Mouse (Mus musculus) urinary bladder, postnatal 36 days (tissue): ENCODE measurements around the gene Yy1.
"Not testable (repeated sequence)": the region's sequence is repeated elsewhere in the genome, so short reads cannot be mapped to it uniquely, and the experiment has no call there.

ENCODE experiments used
- DNase-seq, 2 experiments: peaks; one replicate each; pipeline ENCODE4 v3.0.0; 2022; ENCODE audit warnings: low spot score in 2 of 2, mixed read lengths in 1 of 2

Yy1 gene

GRCm38 (mm10) chr12:108826282-108826957, 33.6 kb downstream of the Yy1 start:
- no peak for DNase-seq

- no peak for DNase-seq
Observed at GRCm38 (mm10) chr12:108826958-108827535, 34.3 kb downstream of the Yy1 start.

- DNase-seq = no peak
Observed at GRCm38 (mm10) chr12:108827641-108828040, 34.9 kb downstream of the Yy1 start.

- no peak for DNase-seq
Observed at GRCm38 (mm10) chr12:108829636-108830035, 36.9 kb downstream of the Yy1 start.

- no peak for DNase-seq
Observed at GRCm38 (mm10) chr12:108830358-108830757, 37.6 kb downstream of the Yy1 start.

GRCm38 (mm10) chr12:108831966-108832643, 39.3 kb downstream of the Yy1 start:
- DNase-seq = peak; percentile 36 to 81

GRCm38 (mm10) chr12:108832851-108833250, 40.1 kb downstream of the Yy1 start:
- peak in 1 of 2 experiments; percentile 46 for DNase-seq

GRCm38 (mm10) chr12:108833408-108833807, 40.6 kb downstream of the Yy1 start:
- DNase-seq = no peak

GRCm38 (mm10) chr12:108834337-108834736, 41.6 kb downstream of the Yy1 start:
- no peak for DNase-seq

- DNase-seq = no peak
Observed at GRCm38 (mm10) chr12:108834786-108835185, 42.0 kb downstream of the Yy1 start.

GRCm38 (mm10) chr12:108835208-108835839, 42.6 kb downstream of the Yy1 start:
- no peak for DNase-seq

GRCm38 (mm10) chr12:108835840-108836409, 43.2 kb downstream of the Yy1 start, which contains the start of the genes Slc25a29 and Slc25a47:
Slc25a29 (minus strand) TSS chr12:108835883.
Slc25a47 (plus strand) TSS chr12:108836046.
- DNase-seq = peak; percentile 93 to 96

- DNase-seq = no peak
Observed at GRCm38 (mm10) chr12:108836722-108837121, 43.9 kb downstream of the Yy1 start.

GRCm38 (mm10) chr12:108841181-108841580, 48.4 kb downstream of the Yy1 start:
- DNase-seq = peak; percentile 39 to 70

GRCm38 (mm10) chr12:108842663-108843062, 49.9 kb downstream of the Yy1 start:
- no peak for DNase-seq

- DNase-seq = not testable (repeated sequence)
Observed at GRCm38 (mm10) chr12:108848033-108848432, 55.3 kb downstream of the Yy1 start.

GRCm38 (mm10) chr12:108849488-108850022, 56.8 kb downstream of the Yy1 start:
- DNase-seq = no peak

GRCm38 (mm10) chr12:108850129-108850528, 57.4 kb downstream of the Yy1 start:
- no peak for DNase-seq

- DNase-seq = no peak
Observed at GRCm38 (mm10) chr12:108850886-108851285, 58.1 kb downstream of the Yy1 start.

- no peak for DNase-seq
Observed at GRCm38 (mm10) chr12:108852822-108853221, 60.0 kb downstream of the Yy1 start.

GRCm38 (mm10) chr12:108855081-108855480, 62.3 kb downstream of the Yy1 start:
- DNase-seq = no peak

GRCm38 (mm10) chr12:108856186-108856585, 63.4 kb downstream of the Yy1 start:
- no peak for DNase-seq
